Mouse (Mus musculus) MEL (cell line): ENCODE data around the gene Hist2h2aa1. TPM values are rescaled to one million over a fixed set of nuclear protein-coding genes. Genes with fewer than 3 reads are reported as not detected.
"Not testable (repeated sequence)": the region's sequence is repeated elsewhere in the genome, so short reads cannot be mapped to it uniquely, and the experiment has no call there.

ENCODE experiments used
- DNase-seq: peaks from one replicate; pipeline ENCODE4 v3.0.0; 2011; ENCODE audit warnings: low read depth, low spot score
- H3K27ac ChIP-seq: 2 replicates; pipeline ENCODE4 v1.5.1; 2012; ENCODE audit warnings: low read depth, mild to moderate bottlenecking, control low read depth, low read length, moderate library complexity; ENCODE audit not compliant: control insufficient read depth
- H3K27me3 ChIP-seq, 2 experiments: fragments of 150-350 bp in 1 of 2; sonication (generic) in 1 of 2; 2 replicates each; pipeline ENCODE4 v1.6.1; 2012; ENCODE audit warnings: low read length in 2 of 2, mild to moderate bottlenecking in 2 of 2, improper control_type of control experiment in 1 of 2, moderate library complexity in 1 of 2; ENCODE audit not compliant: insufficient read depth in 2 of 2, control insufficient read depth in 1 of 2
- H3K36me3 ChIP-seq, 2 experiments: 2 replicates each; pipeline ENCODE4 v1.6.1; 2012 to 2014; ENCODE audit warnings: low read length in 2 of 2, improper control_type of control experiment in 1 of 2, inconsistent platforms in 1 of 2, mild to moderate bottlenecking in 1 of 2; ENCODE audit not compliant: insufficient read depth in 2 of 2, control insufficient read depth in 1 of 2
- H3K4me1 ChIP-seq, 2 experiments: fragments of 150-350 bp in 1 of 2; sonication (generic) in 1 of 2; 2 replicates each; pipeline ENCODE4 v1.6.1; 2012; ENCODE audit warnings: low read length in 2 of 2, improper control_type of control experiment in 1 of 2, mild to moderate bottlenecking in 1 of 2; ENCODE audit not compliant: insufficient read depth in 2 of 2, control insufficient read depth in 1 of 2
- H3K4me3 ChIP-seq, 2 experiments: fragments of 150-350 bp in 1 of 2; sonication (generic) in 1 of 2; 2 replicates each; pipeline ENCODE4 v1.5.1; 2012; ENCODE audit warnings: low read depth in 2 of 2, low read length in 2 of 2, mild to moderate bottlenecking in 2 of 2, moderate library complexity in 2 of 2, control low read depth in 1 of 2, improper control_type of control experiment in 1 of 2; ENCODE audit not compliant: control insufficient read depth in 1 of 2, insufficient read depth in 1 of 2
- H3K79me2 ChIP-seq: 2 replicates; pipeline ENCODE4 v1.6.1; 2012; ENCODE audit warnings: mild to moderate bottlenecking, low read length, moderate library complexity; ENCODE audit not compliant: control insufficient read depth, poor library complexity, insufficient read depth
- H3K9ac ChIP-seq: 2 replicates; pipeline ENCODE4 v1.6.1; 2012; ENCODE audit warnings: low read depth, mild to moderate bottlenecking, control low read depth, low read length, moderate library complexity; ENCODE audit not compliant: control insufficient read depth, poor library complexity, severe bottlenecking
- H3K9me3 ChIP-seq: fragments of 150-350 bp; sonication (generic); replicated peaks from 2 replicates; pipeline ENCODE4 v1.6.1; 2012; ENCODE audit warnings: mild to moderate bottlenecking, low read length, improper control_type of control experiment, moderate library complexity; ENCODE audit not compliant: insufficient read depth
- GATA1 ChIP-seq: IDR thresholded peaks from 2 replicates; pipeline ENCODE4 v1.6.1; 2011; ENCODE audit warnings: low read depth, low read length, improper control_type of control experiment
- HCFC1 ChIP-seq: IDR thresholded peaks from 2 replicates; pipeline ENCODE4 v1.6.1; 2012; ENCODE audit warnings: low read depth, mild to moderate bottlenecking, inconsistent platforms, low read length, improper control_type of control experiment, moderate library complexity
- KAT2A ChIP-seq: conservative IDR thresholded peaks from 2 replicates; pipeline ENCODE4 v1.6.1; 2012; ENCODE audit warnings: low read depth, low read length, improper control_type of control experiment, inconsistent platforms
- POLR2A ChIP-seq, 2 experiments: IDR thresholded peaks; 2 replicates each; pipeline ENCODE4 v1.6.1; 2011 to 2012; ENCODE audit warnings: low read length in 2 of 2, mild to moderate bottlenecking in 2 of 2, control low read depth in 1 of 2, improper control_type of control experiment in 1 of 2, low read depth in 1 of 2, moderate library complexity in 1 of 2; ENCODE audit not compliant: control insufficient read depth in 1 of 2, insufficient read depth in 1 of 2, poor library complexity in 1 of 2
- POLR2AphosphoS5 ChIP-seq: IDR thresholded peaks from 2 replicates; pipeline ENCODE4 v1.6.1; 2012; ENCODE audit warnings: low read depth, borderline replicate concordance, mild to moderate bottlenecking, inconsistent platforms, low read length, moderate library complexity, mixed read lengths
- TBP ChIP-seq: IDR thresholded peaks from 2 replicates; pipeline ENCODE4 v1.8.0; 2011; ENCODE audit warnings: low read depth, low read length, improper control_type of control experiment
- UBTF ChIP-seq: IDR thresholded peaks from 2 replicates; pipeline ENCODE4 v1.6.1; 2012; ENCODE audit warnings: low read depth, mild to moderate bottlenecking, inconsistent platforms, low read length, improper control_type of control experiment, moderate library complexity, borderline replicate concordance; ENCODE audit not compliant: insufficient read depth
- polyA plus RNA-seq, 2 experiments: library from polyadenylated mRNA; stranded (reverse) in 1 of 2; unstranded in 1 of 2; fragments of >175 nt in 1 of 2; fragments of >200 nt in 1 of 2; gene quantifications; 2 replicates each; pipeline versions ENCODE4 v1.2.1 to v1.2.4; 2012; ENCODE audit warnings: low replicate concordance in 2 of 2, low read depth in 1 of 2; ENCODE audit not compliant: insufficient read length in 2 of 2, insufficient read depth in 1 of 2, missing spikeins in 1 of 2
- total RNA-seq: library from RNA; depleted of rRNA; stranded (reverse); fragments of 300-350 nt; gene quantifications from 2 replicates; pipeline ENCODE4 v1.2.3, GENCODE M21; 2012

Hist2h2aa1 gene
- total and polyA plus RNA-seq, 3 experiments: 1.5 to 3,456 TPM; not detected in 1

- H3K4me1 ChIP-seq: peaks cover 2 to 26% of the 10 kb centered on the region in 2 experiments; a peak in 3 of 4 replicates
- H3K9ac ChIP-seq: peak overlapping the region; percentile 88
- peaks cover 18% of the 10 kb centered on the region; the same call in 1 of the 2 replicates for H3K79me2 ChIP-seq
- H3K27ac ChIP-seq: peak overlapping the region; percentile 99
- peak; percentile 95 for DNase-seq
- TF ChIP-seq POLR2AphosphoS5: peak; percentile 99
- TF ChIP-seq POLR2A (IDR thresholded peaks at IDR 0.05; ENCODE audit: control insufficient read depth in 1 of 2, insufficient read depth in 1 of 2, low read depth in 1 of 2, low read length in 2 of 2, poor library complexity in 1 of 2): peak; percentile 79 to 99; a peak in 3 of 4 replicates
- H3K27me3 ChIP-seq, H3K9me3 ChIP-seq: not testable (repeated sequence)
- peak overlapping the region; percentile 40 to 68 for H3K4me3 ChIP-seq
- peaks cover 0 to 37% of the 10 kb centered on the region in 2 experiments; a peak in 2 of 4 replicates for H3K36me3 ChIP-seq
Observed at GRCm38 (mm10) chr3:96220131-96220764, 25.0 kb upstream of the Hist2h2aa1 start.

- peak; percentile 100 for DNase-seq
Observed at GRCm38 (mm10) chr3:96220765-96221639, 24.3 kb upstream of the Hist2h2aa1 start, which contains the start of the genes Hist2h2ac and Hist2h2be. Hist2h2ac (minus strand) TSS chr3:96220880. Hist2h2be (plus strand) TSS chr3:96221119.

GRCm38 (mm10) chr3:96221640-96222038 lies 23.7 kb upstream of the Hist2h2aa1 start:
- no peaks in the 10 kb centered on the region for H3K27me3 ChIP-seq
- peak overlapping the region; percentile 74 for H3K9ac ChIP-seq
- peak; percentile 86 for DNase-seq
- H3K36me3 ChIP-seq: peaks cover 0 to 51% of the 10 kb centered on the region in 2 experiments; a peak in 2 of 4 replicates
- peaks cover 18% of the 10 kb centered on the region; the same call in 1 of the 2 replicates for H3K79me2 ChIP-seq
- peak overlapping the region; percentile 58 to 70 for H3K4me3 ChIP-seq
- H3K9me3 ChIP-seq: no peaks in the 10 kb centered on the region
- TF ChIP-seq TBP: peak; percentile 33; the same call in 1 of the 2 replicates
- peak; percentile 13; the same call in 1 of the 2 replicates for TF ChIP-seq UBTF
- TF ChIP-seq KAT2A: no peak
- peaks cover 8 to 38% of the 10 kb centered on the region in 2 experiments for H3K4me1 ChIP-seq
- peak overlapping the region; percentile 88 for H3K27ac ChIP-seq

More at GRCm38 (mm10) chr3:96220765-96221639, 24.3 kb upstream of the Hist2h2aa1 start, which contains the start of the genes Hist2h2ac and Hist2h2be:
- Histone ChIP-seq H3K27me3 (no peaks in the 10 kb centered on the region), H3K4me3 (peak within 1 kb of the TSS; percentile 58 to 70), H3K27ac (peak within 1 kb of the TSS; percentile 99), H3K4me1 (peaks cover 8 to 33% of the 10 kb centered on the region in 2 experiments), H3K9ac (peak within 1 kb of the TSS; percentile 88), H3K36me3 (peaks cover 0 to 44% of the 10 kb centered on the region in 2 experiments; a peak in 2 of 4 replicates), H3K9me3 (no peaks in the 10 kb centered on the region), H3K79me2 (peaks cover 18% of the 10 kb centered on the region; the same call in 1 of the 2 replicates)
- TF ChIP-seq TBP (peak; percentile 99), POLR2AphosphoS5 (peak; percentile 99; the same call in 1 of the 2 replicates), GATA1 (peak; percentile 51; the same call in 1 of the 2 replicates), HCFC1 (no peak), POLR2A (IDR thresholded peaks at IDR 0.05; ENCODE audit: control insufficient read depth in 1 of 2, insufficient read depth in 1 of 2, low read depth in 1 of 2, low read length in 2 of 2, poor library complexity in 1 of 2) (peak; percentile 81 to 100), UBTF (peak; percentile 96)
